Comparison of ENCODE assay signal across 15 mouse cellular contexts in genomic region chr2:167487994-167488393, GRCm38 (mm10). TPM values are rescaled to one million over a fixed set of nuclear protein-coding genes. Genes with fewer than 3 reads are reported as not detected.
DNase-seq lines count a peak whose midpoint lies in the region; TF ChIP-seq lines count a peak whose summit lies in the region.
"Had no signal": no experiment of that assay in that cellular context is flagged by ENCODE, and none has a peak within 500 bp of the region (broad histone marks: within the 10 kb centered on the region; RNA-seq: fewer than 3 reads in every experiment).

No protein-coding gene starts in this region.

- no peak overlapping the region for H3K4me3 ChIP-seq in gastrocnemius, adult 2 months
- H3K4me3 ChIP-seq in liver, adult 2 months (ENCODE audit: insufficient read depth, low read depth, low read length), result no peak overlapping the region
- H3K4me3 ChIP-seq: embryonic facial prominence, embryonic 12.5 days; forebrain, embryonic 15.5 days; heart, embryonic 12.5 days; hindbrain, embryonic 15.5 days had no signal

- no peak for TF ChIP-seq POLR2A in liver, adult 2 months (IDR thresholded peaks at IDR 0.05; ENCODE audit: extremely low read depth, insufficient read depth, low read length)

- peaks cover 25% of the 10 kb centered on the region for H3K4me1 ChIP-seq in liver, adult 2 months (ENCODE audit: control insufficient read depth, insufficient read depth, low read length)

- H3K27ac ChIP-seq in gastrocnemius, adult 2 months, result peak overlapping the region; percentile 31; the same call in 1 of the 2 replicates
- no peak overlapping the region for H3K27ac ChIP-seq in liver, adult 2 months (replicated peaks; ENCODE audit: insufficient read depth, low read depth, low read length)
- H3K27ac ChIP-seq: embryonic facial prominence, embryonic 12.5 days; forebrain, embryonic 15.5 days; hindbrain, embryonic 15.5 days had no signal

- peaks cover 47% of the 10 kb centered on the region; the same call in 1 of the 2 replicates for H3K79me2 ChIP-seq in liver, adult 2 months (ENCODE audit: control insufficient read depth, insufficient read depth, low read length)

- no peak overlapping the region for H3K9ac ChIP-seq in liver, adult 2 months (ENCODE audit: low read depth, low read length)
- H3K9ac ChIP-seq: embryonic facial prominence, embryonic 12.5 days; forebrain, embryonic 15.5 days; heart, embryonic 12.5 days; hindbrain, embryonic 15.5 days had no signal

- peak; percentile 66 for DNase-seq in cerebellum, adult 11-12 months
- no peak for DNase-seq in cerebellum, adult 18-20 months
- no peak for DNase-seq in gastrocnemius, adult 2 months
- DNase-seq in gastrocnemius, postnatal 14 days, result no peak
- DNase-seq in liver, adult 2 months (ENCODE audit: extremely low read depth, low read depth, low spot score), result peak; percentile 25
- DNase-seq in liver, result no peak
- DNase-seq: gastrocnemius, postnatal 10 days; heart, postnatal 36 days had no signal

- intact Hi-C loops in gastrocnemius, adult 2 months (cut with DNase I), result no loop called here
- intact Hi-C loops in gastrocnemius, postnatal 14 days (cut with DNase I; ENCODE audit: low total_unique reads), result no loop called here

- no peak for TF ChIP-seq CTCF in gastrocnemius, adult 2 months (IDR thresholded peaks at IDR 0.05)
- TF ChIP-seq CTCF in liver, adult 2 months (IDR thresholded peaks at IDR 0.05; ENCODE audit: low read depth, low read length), result no peak

- no peaks in the 10 kb centered on the region for H3K27me3 ChIP-seq in liver, adult 2 months (ENCODE audit: control insufficient read depth, insufficient read depth, low read length)
- H3K27me3 ChIP-seq: CH12.LX; embryonic facial prominence, embryonic 12.5 days; forebrain, embryonic 15.5 days; heart, embryonic 12.5 days; hindbrain, embryonic 15.5 days; Patski had no signal

- 53% methylated on average over 6 of the region's 6 CpGs for WGBS in liver, adult 2 months

- H3K36me3 ChIP-seq in liver, adult 2 months (ENCODE audit: control insufficient read depth, insufficient read depth, low read length), result no peaks in the 10 kb centered on the region

RNA-seq across cellular contexts. Expression of gene Rnf114, which starts 4.5 kb away (rescaled TPM):
- 10 to 100 TPM; 40.0 to 40.9 TPM for total RNA-seq in gastrocnemius, adult 2 months (2021)
- 10 to 100 TPM; 15.3 to 15.6 TPM for total RNA-seq in gastrocnemius, postnatal 14 days (2021)
- total RNA-seq in liver, adult 2 months (2014; rRNA removed), result 44.3 and 55.0 TPM in 2 replicates
- polyA plus RNA-seq in liver, adult 2 months (2012; rRNA removed), result 71.0 and 71.9 TPM in 2 replicates

RNA-seq across cellular contexts. Expression of gene Spata2, which starts 4.7 kb away (rescaled TPM):
- total RNA-seq in gastrocnemius, adult 2 months (2021), result 10 to 100 TPM; 18.4 to 18.9 TPM
- total RNA-seq in gastrocnemius, postnatal 14 days (2021), result 10 to 100 TPM; 11.6 to 15.7 TPM
- 2.5 and 3.1 TPM in 2 replicates for total RNA-seq in liver, adult 2 months (2014; rRNA removed)
- 9.6 and 10.7 TPM in 2 replicates for polyA plus RNA-seq in liver, adult 2 months (2012; rRNA removed)

RNA-seq across cellular contexts. Expression of gene Snai1, which starts 50.0 kb away (rescaled TPM):
- 1 to 10 TPM; 1.1 to 1.2 TPM for total RNA-seq in gastrocnemius, adult 2 months (2021)
- 1 to 10 TPM; 3.2 to 3.5 TPM for total RNA-seq in gastrocnemius, postnatal 14 days (2021)
- 0.13 and 0.18 TPM in 2 replicates for total RNA-seq in liver, adult 2 months (2014; rRNA removed)
- 2.2 and 2.7 TPM in 2 replicates for polyA plus RNA-seq in liver, adult 2 months (2012; rRNA removed)
- polyA plus RNA-seq: activated CD4-positive, CD25-positive, alpha-beta regulatory T cell, adult 4 months had no signal

Comparison
In these comparisons a context has a peak if more than half of its experiments do, and no peak if none do; other contexts are left out.
1. DNase-seq: peak in cerebellum, adult 11-12 months (single experiment) and liver, adult 2 months (single experiment); none in cerebellum, adult 18-20 months (0 of 2), gastrocnemius, adult 2 months (single experiment), gastrocnemius, postnatal 14 days (single experiment) and liver (single experiment).